Mouse (Mus musculus): Measurements from ENCODE around the gene Caskin2. TPM values are rescaled to one million over a fixed set of nuclear protein-coding genes. Genes with fewer than 3 reads are reported as not detected.

The Caskin2 gene
- polyA plus RNA-seq, 1 experiment, result 0.82 TPM

DNA sequence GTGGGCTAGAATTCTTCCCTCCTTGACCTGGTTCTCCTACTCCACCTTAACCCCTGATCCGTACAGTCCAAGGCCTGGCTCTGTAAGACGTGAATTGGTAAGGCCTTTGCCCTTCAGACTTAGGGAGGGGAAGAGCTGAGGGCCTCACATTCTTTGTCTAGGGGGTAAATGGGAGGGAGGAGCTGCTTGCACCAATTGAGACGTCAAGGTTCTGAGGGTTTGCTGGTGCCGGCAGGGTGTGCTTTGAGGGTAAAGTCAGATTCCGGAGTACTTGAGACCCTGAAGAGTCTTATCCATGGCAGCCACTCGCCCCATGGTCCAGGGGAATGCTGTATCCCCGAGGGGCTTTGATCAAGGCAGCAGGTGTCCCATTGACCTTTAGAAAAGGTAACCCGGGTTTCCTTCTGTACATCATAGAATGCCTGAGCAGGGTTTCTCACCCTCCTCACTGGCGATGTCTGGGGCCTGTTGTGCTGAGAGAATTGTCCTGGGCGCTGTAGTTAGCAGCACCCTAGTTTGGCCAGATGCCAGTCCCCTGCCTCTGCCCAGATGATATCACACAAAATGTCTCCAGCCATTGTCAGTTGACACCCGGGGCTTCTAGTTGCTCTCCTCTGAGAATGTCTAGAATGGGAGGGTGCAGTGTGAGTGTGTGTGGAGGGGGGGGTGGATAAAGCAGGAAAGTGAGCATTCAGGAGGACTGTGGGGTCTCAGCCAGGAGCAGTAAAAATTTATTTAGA, 23.4 kb upstream of the Caskin2 start:
- TF ChIP-seq GATA1 (IDR thresholded peaks at IDR 0.05; ENCODE audit: low read length), result no peak

DNA sequence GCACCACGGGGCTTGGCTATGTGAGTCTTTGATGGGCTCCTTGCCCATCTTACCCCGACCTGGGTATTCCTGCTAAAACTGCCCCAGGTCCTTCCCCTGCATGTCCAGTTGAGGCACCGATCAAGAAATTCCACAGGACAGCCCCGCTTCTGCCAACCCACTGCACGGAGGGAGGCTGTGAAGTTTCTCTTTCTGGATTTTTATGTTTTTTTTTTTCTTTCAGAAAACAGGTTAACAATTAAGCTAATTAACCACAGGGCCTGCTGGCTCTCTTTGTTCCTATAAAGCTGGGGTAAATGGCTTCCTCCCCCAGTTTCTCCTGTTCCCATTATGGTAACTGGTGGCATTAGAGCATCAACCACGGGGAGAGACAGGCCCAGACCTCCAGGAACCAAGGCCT, 20.6 kb upstream of the Caskin2 start:
- TF ChIP-seq GATA1 (IDR thresholded peaks at IDR 0.05; ENCODE audit: low read length), result no peak

DNA sequence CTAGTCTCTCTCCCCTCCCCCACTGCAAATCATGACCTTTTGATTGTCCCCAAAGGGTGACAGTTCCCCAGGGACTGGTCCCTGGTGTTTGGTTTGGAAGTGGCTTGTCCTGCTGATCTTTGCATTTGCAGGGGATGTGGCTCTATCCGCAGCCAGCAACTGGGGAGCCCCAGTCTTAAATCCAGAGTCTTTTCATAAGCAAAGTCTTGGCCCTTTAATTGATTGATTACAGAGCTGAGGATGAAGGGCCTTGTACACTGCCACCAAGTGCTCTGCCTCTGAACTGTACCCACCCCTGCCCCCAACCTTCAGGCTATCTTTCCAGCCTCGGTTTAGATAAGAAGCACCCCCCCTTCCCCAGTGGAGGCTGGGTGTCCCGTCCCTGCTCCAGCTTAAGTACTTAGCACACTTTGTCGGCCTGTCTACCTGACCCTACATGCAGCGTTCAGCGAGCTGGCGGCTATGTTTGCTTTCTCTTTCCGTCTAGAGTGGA, 19.6 kb upstream of the Caskin2 start:
- no peak for TF ChIP-seq GATA1 (IDR thresholded peaks at IDR 0.05; ENCODE audit: low read length)

DNA sequence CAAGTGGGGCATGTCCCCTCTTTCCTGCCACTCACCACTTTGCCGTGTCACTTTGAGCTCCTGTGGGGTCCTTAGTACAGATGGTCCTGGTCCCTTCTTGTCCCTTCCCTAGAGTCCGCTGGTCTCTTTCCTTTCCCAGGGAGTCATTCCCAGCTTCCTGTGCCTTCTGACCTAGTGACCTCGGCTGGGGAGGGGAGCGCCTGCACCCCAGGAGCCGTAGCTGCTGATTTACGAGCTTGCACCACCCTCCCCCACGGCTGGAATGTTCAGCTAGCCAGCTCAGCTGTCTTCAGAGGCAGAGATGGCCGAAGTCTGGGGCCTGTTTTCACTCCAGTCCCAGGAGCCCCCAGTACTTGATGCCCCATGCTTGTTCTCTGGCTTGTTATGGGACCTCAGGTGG, 19.1 kb upstream of the Caskin2 start:
- TF ChIP-seq GATA1 (IDR thresholded peaks at IDR 0.05; ENCODE audit: low read length), result no peak

DNA sequence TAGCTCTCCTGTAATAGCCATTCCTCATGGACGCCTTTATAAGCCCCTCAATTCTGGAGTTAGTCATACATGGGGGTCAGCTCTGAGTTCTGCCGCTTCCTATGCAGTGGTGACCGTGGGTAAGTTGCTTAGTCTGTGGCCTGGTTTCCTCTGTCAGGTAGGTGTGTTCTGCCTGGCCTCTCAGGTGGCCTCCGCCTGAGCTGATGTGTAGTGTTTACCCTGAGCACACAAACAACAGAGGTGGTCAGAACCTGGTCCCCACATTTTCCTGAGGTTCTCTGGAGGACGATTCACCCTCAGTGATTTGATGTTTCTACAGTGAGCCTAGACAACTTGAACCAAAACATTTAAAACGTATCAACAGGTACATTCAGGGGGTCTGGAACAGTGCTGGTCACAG, 18.6 kb upstream of the Caskin2 start:
- TF ChIP-seq GATA1 (IDR thresholded peaks at IDR 0.05; ENCODE audit: low read length), result no peak

DNA sequence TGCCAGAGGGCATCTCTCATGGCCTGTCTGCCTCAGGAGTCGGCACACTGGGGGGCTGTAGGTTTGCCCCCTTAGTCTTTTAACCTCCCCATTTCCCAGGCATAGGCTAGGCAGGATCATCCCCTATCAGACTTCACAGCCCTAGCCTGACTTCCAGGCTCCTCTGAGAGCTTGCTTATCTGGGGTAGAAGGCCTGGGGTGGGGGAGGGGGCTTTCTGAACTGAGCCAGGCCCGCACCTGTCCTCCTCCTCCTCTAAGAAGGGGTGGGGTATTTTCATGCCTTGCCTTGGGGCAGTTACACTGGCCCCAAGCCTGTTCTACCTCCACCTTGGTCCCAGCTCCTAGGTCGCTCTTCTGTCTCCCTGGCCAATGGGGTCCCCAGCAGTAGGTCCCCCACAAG, 18.1 kb upstream of the Caskin2 start:
- TF ChIP-seq GATA1 (IDR thresholded peaks at IDR 0.05; ENCODE audit: low read length), result no peak

DNA sequence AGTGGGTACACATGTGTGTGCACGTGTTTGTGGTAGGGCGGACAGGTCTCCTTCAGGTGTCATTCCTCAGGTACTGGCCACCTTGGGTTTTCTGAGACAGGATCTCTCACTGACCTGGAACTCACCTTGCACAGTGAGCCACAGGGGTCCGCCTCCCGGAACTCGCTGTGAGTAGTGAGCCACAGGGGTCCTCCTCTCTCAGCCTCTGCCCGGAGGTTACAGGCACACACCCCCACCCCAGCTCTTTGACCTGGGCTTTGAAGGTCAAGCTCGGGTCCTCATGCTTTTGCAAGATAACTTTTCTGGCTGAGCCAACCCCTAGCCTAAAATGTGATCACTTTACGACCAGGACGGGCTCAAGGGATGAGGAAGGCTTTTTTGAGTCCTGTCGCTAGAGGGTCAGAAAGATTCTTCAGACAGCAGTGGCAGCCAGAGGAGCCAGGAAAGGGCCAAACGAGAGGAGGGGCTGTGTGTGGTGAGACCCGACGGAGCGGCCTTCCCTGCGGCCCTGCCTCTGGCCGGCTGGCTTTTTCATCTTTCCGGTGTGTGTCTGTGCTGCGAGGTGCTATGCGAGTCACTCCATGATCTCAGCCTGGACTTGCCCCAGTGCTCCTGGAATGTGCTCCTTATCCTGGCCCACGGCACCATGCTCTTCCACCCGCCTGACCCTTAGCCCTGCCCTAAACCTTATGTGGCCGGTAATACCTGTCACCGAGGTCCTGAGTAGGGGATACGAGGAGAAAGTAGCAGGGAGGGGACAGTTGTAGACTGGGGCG, 17.3 kb upstream of the Caskin2 start:
- no peak for TF ChIP-seq GATA1 (IDR thresholded peaks at IDR 0.05; ENCODE audit: low read length)

DNA sequence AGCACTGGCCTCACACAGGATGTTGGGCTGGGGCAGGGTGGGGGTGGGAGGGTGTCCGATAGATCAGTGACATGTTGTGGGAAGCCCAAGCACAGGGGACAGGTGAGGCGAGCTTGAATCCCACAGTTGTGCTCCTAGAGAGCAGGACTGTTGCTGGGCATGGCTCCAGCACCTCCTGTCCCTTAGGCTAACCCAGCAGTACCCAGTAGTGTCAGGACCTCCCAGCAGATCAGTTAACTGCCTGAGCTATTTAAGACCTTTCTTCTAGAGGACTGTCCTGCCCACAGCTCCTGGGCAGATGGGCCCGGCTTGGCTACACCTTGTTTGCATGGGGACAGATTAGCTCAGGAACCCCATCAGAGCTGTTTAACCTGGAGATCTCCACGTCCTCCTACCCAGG, 15.6 kb upstream of the Caskin2 start:
- TF ChIP-seq GATA1 (IDR thresholded peaks at IDR 0.05; ENCODE audit: low read length), result no peak

DNA sequence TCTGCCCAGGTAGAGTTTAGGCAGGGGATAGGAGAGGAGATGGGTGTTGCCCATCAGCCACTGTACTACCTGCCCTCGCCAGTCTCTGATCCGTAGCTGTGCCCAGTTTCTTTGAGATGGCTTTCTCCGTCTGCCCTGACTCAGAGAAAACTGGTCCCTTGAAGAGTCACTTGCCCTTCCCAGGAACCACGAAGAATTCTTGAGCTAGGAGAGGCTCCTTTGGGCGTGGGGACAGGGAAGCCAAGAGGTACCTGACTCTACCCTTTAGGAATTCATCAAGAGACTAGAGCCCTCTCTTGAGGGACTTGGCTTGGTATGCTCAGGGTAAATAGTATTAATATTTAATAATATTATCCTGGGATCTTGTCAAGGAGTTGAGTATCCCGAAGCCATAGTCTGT, 14.2 kb upstream of the Caskin2 start:
- no peak for TF ChIP-seq GATA1 (IDR thresholded peaks at IDR 0.05; ENCODE audit: low read length)

DNA sequence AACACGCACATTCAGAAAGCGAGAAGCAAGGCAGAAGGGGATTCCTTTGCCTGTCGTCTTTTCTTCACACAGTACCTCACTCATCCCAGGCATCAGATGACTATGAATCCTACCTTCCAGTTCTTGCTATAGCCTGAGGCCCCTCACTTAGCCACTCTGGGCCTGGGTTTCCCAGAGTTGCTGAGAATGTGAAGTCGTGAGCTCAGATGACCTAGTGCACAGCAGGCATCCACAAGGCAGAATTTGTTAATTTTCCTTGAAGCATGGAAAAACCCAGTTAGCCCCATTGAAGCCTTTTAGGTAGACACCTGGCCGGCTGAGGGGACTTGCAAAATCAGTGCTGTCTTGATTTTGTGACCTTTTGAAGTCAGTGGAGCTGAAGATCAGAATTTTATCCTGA, 13.0 kb upstream of the Caskin2 start:
- TF ChIP-seq GATA1 (IDR thresholded peaks at IDR 0.05; ENCODE audit: low read length), result no peak

DNA sequence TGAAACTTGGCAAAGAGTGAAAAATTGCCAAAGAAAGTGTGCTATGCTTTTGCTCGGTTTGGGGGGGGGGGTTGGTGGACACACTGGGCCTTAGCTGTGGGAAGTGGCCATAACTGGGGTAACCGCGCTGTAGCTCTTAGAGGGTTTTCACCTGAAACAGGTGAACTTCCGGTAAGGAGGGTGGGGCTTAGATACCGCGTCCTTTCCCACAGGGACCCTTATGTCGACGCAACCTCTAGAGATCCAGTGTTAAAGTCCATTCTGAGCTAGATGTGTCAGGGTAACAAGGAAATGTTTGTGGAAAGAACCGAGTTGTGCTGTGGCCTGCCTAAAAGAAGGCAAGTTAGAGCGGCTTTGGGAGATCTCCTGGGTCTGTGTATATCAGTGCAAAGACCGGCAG, 11.4 kb upstream of the Caskin2 start:
- TF ChIP-seq GATA1 (IDR thresholded peaks at IDR 0.05; ENCODE audit: low read length), result no peak

DNA sequence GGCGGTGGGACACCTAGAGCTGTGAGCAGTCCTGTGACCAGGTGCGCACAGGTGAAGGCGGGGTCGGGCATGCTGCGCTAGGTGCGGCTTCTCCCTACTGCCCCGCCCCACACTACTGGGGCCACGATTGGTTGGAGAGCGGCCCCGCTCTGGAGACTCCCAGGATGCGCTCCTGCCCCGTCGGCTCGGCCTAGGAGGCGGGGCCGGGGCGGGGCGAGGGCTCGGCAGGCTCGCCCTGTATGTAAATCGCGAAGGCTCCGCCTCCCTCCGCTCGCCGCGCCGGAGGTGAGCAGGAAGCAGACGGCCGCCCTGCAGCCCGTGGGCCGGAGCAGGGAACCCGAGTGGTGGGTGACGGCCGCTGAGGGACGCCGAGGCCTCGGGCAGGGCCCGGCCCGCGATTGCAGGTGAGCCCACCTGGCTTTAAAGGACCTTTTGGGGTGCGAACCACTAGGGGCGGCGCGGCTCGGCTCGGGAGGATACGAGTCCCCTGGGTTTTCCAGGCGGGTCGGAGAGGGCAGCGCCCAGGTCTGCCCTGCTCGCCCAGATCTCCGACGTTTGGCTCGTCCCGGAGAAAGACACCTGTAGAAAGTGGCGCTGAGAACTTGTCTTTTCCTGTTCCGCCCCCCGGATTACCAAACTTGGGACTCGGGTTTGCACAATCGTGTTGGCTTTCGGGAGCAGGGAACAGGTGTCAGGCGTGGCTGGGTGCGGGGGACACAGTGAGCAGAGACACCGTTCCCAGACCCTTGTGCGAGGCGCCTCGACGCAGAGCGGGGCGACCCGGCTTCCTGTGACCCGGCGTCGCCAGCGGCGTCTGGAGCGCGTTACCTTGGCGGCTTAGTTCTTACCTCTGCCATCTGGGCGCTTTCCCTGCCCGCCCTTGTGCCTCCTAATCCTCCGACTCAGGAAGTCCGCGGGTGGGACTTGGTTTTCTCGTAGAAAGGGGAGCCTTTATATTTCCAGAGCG, 10.6 kb upstream of the Caskin2 start, which contains the start of gene Llgl2:
Gene Llgl2 (plus strand): TSS at position 276 of the 967 bp plus-strand sequence.
- TF ChIP-seq GATA1 (IDR thresholded peaks at IDR 0.05; ENCODE audit: low read length), result no peak

DNA sequence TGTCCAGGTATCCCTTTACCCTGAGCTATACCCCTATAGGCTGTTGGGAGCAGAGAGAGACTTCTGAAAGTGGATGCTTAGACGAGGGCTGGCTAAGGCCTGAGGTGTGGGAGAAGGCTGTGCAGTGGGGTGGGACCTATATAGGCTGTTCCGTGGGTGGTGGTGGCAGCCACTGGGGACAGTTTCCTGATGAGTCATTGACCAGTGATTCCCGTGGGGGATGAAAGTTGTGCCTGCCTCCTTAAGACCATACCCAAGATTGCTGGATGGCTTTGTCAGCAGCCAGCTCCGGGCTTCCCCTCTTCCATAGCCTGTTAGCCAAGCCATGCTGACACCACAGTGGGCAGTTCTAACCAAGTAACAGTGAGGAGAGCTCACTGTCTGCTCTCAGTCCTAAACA, 7.6 kb upstream of the Caskin2 start:
- TF ChIP-seq GATA1 (IDR thresholded peaks at IDR 0.05; ENCODE audit: low read length), result no peak

DNA sequence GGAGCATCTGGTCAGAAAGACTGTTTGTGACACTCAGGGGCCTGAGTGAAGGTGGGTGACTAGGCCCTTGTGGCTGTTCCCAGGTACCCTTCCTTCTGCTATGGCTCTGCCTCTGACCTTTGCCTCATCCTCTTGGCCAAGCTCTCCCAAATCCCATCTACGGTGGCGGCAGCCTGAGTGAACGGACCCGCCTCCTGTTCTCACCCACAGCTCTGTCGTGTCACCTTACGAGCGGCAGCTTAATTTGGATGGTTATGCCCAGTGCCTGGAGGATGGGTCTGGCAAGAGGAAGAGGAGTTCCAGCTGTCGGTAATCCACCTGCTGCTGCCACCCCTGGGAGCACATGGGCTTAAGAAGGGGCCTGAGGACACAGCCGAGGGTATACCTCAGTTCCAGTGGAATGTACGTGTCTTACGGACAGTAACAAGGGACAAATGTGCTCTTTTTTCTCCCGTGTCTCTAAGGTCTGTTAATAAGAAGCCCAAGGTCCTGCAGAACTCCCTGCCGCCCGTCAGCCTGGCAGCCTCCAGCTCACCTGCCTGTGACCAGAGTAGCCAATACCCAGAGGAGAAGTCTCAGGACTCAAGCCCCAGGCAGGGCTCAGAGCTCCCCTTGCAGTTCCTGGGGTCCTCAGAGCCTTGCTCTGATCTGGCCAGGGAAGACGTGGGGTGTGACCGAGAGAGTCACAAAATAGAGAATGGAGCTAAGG, 6.6 kb upstream of the Caskin2 start:
- no peak for TF ChIP-seq GATA1 (IDR thresholded peaks at IDR 0.05; ENCODE audit: low read length)

DNA sequence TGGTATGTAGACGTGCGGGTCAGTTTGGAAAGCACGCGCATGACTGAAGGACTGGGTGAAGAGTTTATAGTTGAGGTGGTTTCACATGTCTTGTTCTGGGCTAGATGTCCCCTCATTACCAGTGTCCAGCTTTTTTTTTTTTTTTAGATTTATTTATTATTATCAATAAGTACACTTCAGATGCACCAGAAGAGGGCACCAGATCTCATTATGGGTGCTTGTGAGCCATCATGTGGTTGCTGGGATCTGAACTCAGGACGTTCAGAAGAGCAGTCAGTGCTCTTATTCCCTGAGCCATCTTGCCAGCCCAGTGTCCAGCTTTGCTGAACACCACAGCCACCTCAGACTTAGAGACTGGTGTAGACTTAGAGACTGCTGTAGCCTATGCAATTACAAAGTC, 3.9 kb upstream of the Caskin2 start:
- no peak for TF ChIP-seq GATA1 (IDR thresholded peaks at IDR 0.05; ENCODE audit: low read length)
